Mouse (Mus musculus) liver, embryonic 14.5 days (tissue): ENCODE results near the gene Elovl1.

Experiments
- CTCF ChIP-seq: IDR thresholded peaks from 2 replicates; pipeline ENCODE4 v1.5.1; 2016; ENCODE audit warnings: antibody characterized with exemption, low read depth, control low read depth
- EP300 ChIP-seq: IDR thresholded peaks from 2 replicates; pipeline ENCODE4 v1.6.1; 2016; ENCODE audit warnings: antibody characterized with exemption, low read depth

DNA sequence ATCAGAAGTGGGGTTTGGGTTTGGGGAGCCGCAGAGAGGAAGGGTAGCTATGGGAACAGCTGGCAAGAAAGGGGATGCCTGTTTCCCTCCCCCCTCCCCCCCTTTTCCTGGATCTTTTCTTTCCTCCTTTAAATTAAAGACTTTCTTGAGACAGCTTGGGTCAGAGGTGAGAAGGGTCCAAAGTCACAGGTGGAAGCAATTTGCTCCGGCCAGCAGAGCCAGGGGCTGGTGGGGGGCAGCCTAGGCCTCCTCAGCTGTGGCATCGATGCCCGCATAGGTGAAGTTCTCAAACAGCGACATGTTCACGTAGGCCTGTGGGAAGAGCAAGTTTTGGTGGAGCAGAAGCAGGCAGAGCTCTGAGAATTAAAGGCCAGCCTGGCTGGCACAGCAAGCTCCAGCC lies 43.4 kb downstream of the Elovl1 start:
- TF ChIP-seq CTCF (no peak), EP300 (no peak)
